Mouse (Mus musculus): ENCODE measurements around the gene Rnf7.

Gene Rnf7

GRCm38 (mm10) chr9:96469556-96470265 lies 8.8 kb downstream of the Rnf7 start:
- DNase-seq: no peak

DNA sequence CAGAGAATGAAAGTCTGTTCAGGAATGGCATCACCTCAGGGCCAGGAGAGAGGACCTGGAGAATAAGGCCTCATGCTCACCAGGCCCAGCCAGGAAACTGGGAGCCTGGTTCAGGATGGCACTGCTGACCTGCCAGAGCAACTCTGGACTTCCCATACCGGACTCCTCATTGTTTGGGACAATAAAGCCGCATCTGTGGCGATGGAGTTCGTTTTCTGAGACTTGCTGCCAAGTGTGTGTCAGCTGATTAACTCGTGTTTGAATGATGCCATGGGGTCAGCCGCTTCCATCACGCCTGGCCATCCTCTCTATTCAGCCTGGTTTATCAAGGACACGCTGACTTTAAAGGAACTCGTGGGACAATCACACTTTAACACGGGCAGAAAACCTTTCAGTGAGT lies 14.8 kb downstream of the Rnf7 start:
- no peak for DNase-seq

GRCm38 (mm10) chr9:96461607-96462006 lies 16.9 kb downstream of the Rnf7 start:
- no peak for DNase-seq

- no peak for DNase-seq
These were observed 18.2 kb downstream of the Rnf7 start for GRCm38 (mm10) chr9:96460117-96460865.

GRCm38 (mm10) chr9:96455618-96456017 lies 22.9 kb downstream of the Rnf7 start:
- no peak for DNase-seq

DNA sequence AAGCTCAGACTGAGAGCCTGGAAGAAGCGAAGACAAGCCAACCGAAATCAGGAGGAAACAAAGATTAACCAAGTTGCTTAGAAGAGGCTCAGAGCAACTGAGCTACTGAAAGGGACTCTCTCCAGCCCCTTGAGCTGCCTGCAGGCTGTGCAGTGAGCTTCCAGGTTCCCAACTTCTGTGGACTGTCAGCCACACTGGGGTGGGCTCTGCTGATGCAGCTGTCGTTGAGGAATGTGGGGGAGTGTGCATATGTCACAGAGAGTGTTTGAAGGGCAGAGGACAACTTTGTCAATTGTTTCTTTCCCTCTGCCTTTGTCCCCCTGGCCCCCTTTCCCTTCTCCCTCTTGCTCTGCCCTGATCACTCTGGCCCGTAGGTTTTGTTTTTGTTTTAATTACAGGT lies 25.5 kb downstream of the Rnf7 start:
- no peak for DNase-seq

DNA sequence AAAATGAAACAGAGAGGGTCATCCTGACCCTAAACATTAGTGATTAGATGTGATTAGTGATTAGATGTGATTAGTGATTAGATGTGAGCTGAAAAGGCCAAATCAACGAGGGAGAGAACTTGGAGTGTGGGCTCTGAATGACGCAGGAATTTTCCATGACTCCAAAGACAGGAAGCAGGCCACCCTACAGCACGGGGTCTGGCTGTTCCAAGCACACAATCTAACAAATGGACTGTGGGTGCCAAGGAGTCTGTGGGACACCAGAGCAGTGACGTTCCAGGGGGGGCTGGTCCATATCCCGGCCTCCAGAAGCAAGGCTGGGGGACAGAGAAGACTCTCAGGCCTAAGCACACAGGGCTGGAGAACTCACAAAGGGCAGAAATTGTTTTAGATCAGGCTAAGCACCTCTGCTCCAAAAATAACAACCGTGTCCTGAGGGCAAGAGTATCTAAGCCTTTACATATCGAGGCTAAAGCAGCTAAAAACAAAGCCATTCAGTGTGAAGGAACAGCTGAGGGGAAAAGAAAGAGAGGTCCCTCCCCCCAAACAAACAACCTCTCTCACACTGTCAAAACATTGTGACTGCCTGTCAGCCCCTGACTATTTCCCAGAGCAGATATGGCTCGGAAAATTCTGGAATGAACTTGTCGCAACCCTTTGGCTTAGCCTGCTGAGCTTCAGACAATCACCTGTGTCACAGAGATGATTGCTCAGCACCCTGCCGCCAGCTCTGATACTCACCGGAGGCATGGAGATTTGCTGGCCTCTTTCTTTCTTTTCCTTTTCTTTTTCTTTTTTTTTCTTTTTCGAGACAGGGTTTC lies 27.4 kb downstream of the Rnf7 start:
- no peak for DNase-seq

DNA sequence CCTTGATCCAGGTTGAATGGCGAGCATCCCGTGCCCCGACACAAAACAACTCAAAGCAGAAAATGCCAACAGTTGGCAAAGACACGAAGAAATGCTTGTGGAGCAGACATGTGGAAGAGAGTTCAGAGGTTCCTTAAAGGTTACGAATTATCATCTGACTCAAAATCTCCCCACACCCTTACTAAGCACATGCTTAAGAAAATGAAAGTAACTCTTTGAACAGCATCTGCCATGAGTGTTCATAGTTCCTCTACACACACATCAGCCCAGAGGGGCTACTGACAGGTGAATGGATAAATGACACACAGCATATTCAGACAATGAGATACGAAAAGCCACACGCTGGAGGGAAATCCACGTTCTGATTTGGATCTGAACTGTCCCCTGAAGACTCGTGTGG lies 29.0 kb downstream of the Rnf7 start:
- DNase-seq: no peak

DNA sequence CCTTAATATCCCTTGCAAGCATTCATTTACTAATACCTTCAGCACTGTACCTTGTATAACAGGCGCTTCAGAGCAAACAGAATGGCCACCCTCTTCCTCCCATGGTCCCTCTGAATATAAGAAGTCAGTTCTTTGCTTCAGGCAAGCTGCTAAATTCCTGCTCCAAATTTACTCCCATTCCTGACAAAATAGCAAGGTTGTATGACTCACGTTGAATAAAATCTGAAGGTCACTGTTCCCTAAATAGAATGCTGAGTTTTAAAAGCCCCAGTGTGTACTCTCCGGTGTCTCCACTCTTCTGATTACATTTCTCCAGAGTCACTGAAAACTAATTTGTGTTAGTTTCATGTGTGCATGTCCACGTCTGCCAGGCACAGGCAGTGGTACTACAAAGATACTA lies 33.1 kb downstream of the Rnf7 start:
- no peak for DNase-seq

DNA sequence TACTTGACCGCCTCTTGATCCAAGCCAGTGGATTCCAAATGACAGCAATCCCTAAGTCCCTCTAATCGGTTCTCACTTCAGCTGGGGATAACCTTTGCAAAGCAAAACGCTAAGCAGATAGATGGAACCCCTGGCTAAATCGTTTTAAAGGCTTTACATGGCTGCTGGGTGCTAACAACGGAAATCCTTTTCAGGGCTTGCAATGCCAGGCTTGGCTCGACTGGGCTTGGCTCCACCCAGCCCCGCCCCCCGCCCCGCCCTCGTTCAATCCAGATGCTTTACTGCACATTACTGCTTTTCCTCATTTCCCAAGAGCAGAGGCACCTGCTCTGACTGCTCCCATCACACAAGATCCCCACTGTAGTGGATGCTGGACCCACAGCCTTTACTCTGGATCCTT lies 36.4 kb downstream of the Rnf7 start:
- DNase-seq: peak; percentile 20

GRCm38 (mm10) chr9:96438334-96438871 lies 40.1 kb downstream of the Rnf7 start:
- DNase-seq: no peak

- peak; percentile 44 for DNase-seq
These were observed 40.6 kb downstream of the Rnf7 start for GRCm38 (mm10) chr9:96437805-96438333.

GRCm38 (mm10) chr9:96436901-96437804 lies 41.3 kb downstream of the Rnf7 start:
- DNase-seq: no peak

DNA sequence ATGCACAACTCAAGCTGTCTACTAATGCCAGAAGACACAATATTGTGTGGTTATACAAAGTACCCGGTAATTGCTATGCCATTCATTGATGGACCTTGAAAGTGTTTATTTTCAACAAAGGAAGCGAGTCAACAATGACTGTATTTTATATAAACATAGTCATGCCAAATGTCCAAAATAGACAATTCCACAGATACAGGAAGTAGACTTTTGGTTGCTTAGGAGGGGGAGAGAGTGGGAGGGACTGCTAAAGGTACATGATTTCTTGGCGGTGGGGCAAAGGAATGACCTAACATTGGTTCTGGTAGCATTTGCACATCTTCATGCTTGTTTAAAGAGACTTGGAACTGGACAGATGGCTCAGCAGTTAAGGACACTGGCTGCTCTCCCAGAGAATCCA lies 45.9 kb downstream of the Rnf7 start:
- no peak for DNase-seq

GRCm38 (mm10) chr9:96431081-96431480 lies 47.4 kb downstream of the Rnf7 start:
- no peak for DNase-seq

DNA sequence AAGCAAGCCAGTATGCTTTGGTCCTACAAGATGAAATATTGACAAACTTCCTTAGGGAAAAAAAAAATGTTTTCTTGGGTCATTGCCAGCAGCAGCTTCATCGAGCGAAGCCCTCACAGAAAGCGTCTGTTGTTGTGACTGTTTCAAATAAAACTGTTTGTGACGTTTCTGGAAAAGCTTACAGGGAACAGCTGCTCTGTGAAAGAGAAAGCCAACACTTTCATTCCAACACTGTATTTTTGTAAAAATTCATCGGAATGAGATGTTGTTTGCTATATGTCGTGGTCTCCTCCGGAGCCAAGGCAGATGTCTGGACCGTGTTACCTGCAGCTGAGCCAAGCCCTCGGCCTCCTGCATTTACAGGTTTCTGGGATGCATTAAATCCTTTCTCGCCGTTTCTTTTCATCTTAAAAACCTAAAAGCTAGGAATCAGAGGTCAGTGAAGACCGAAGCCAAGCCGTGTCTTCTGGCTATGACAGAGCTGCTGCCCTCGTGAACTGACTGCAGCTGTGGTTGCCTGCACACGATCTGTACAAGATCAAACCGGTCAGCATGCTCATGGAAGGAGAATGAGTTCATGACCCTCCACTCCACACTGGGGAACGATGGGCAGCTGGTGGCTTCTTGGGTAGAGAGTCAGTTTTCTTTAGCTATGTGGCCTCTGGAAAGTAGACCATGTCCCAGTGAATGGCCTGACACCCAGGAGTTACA lies 50.0 kb downstream of the Rnf7 start:
- DNase-seq: no peak

DNA sequence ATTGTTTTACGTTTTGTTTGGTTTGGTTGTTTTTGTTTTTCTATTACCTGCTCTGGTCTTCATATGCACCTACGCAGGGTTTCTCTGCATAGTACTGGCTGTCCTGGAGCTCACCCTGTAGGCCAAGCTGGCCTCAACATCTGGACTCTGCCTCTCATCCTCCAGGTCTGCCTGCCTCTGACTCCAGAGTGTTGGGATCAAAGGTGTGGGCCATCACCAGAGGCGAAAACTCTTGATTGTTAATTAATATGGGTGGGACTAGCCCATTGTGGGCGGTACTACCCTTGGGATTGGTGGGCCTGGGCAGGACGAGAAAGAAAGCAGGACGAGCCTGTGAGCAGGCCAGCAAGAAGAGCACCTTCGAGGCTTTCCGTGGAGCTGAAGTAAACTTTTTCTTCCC lies 54.4 kb downstream of the Rnf7 start:
- no peak for DNase-seq
